Mouse (Mus musculus): ENCODE data around the gene Ppt2.

Ppt2 gene

GRCm38 (mm10) chr17:34627943-34628643 is at the start of gene Ppt2:
Ppt2 (minus strand) TSS chr17:34628510.
- peak; percentile 97 for DNase-seq

- DNase-seq: peak; percentile 98
These were observed 48.4 kb upstream of the Ppt2 start for GRCm38 (mm10) chr17:34676671-34677070.

- DNase-seq: no peak
These were observed 47.8 kb upstream of the Ppt2 start for GRCm38 (mm10) chr17:34676093-34676460.

- DNase-seq: peak; percentile 90
These were observed 47.1 kb upstream of the Ppt2 start for GRCm38 (mm10) chr17:34675205-34676092.

GRCm38 (mm10) chr17:34674524-34675204 is 46.4 kb upstream of the Ppt2 start:
- DNase-seq: peak; percentile 90

- DNase-seq: peak; percentile 91
These were observed 44.8 kb upstream of the Ppt2 start for GRCm38 (mm10) chr17:34673139-34673538.

- DNase-seq: peak; percentile 91
These were observed 44.0 kb upstream of the Ppt2 start for GRCm38 (mm10) chr17:34672246-34672792.

GRCm38 (mm10) chr17:34671151-34672066 is 43.1 kb upstream of the Ppt2 start:
- no peak for DNase-seq

- DNase-seq: no peak
These were observed 41.9 kb upstream of the Ppt2 start, which contains the start of gene Tnxb for GRCm38 (mm10) chr17:34670235-34670634. Tnxb (plus strand) TSS chr17:34670535.

- DNase-seq: no peak
These were observed 36.2 kb upstream of the Ppt2 start for GRCm38 (mm10) chr17:34664472-34664871.

GRCm38 (mm10) chr17:34663558-34663957 is 35.2 kb upstream of the Ppt2 start:
- peak; percentile 90 for DNase-seq

GRCm38 (mm10) chr17:34662978-34663377 is 34.7 kb upstream of the Ppt2 start:
- peak; percentile 93 for DNase-seq

GRCm38 (mm10) chr17:34662468-34662867 is 34.2 kb upstream of the Ppt2 start:
- peak; percentile 95 for DNase-seq

GRCm38 (mm10) chr17:34661121-34661591 is 32.8 kb upstream of the Ppt2 start:
- DNase-seq: peak; percentile 99

GRCm38 (mm10) chr17:34660259-34660820 is 32.0 kb upstream of the Ppt2 start:
- peak; percentile 99 for DNase-seq

GRCm38 (mm10) chr17:34659897-34660214 is 31.5 kb upstream of the Ppt2 start:
- DNase-seq: peak; percentile 91

- peak; percentile 98 for DNase-seq
These were observed 31.0 kb upstream of the Ppt2 start for GRCm38 (mm10) chr17:34659181-34659896.

- peak; percentile 92 for DNase-seq
These were observed 30.3 kb upstream of the Ppt2 start for GRCm38 (mm10) chr17:34658591-34658990.

GRCm38 (mm10) chr17:34658145-34658544 is 29.8 kb upstream of the Ppt2 start:
- DNase-seq: peak; percentile 91

- DNase-seq: peak; percentile 97
These were observed 29.0 kb upstream of the Ppt2 start for GRCm38 (mm10) chr17:34657271-34657670.

GRCm38 (mm10) chr17:34656666-34657065 is 28.4 kb upstream of the Ppt2 start:
- peak; percentile 98 for DNase-seq

Measured in heart, adult 11 months (tissue).